Mouse (Mus musculus): Measurements from ENCODE around the gene Coa4.

Gene Coa4

GRCm38 (mm10) chr7:100536804-100537518, at the start of gene Coa4:
Gene Coa4 (plus strand): TSS chr7:100537071.
- DNase-seq (ENCODE audit: low spot score in 2 of 2), result peak; percentile 76 to 85

GRCm38 (mm10) chr7:100487301-100487700, 49.6 kb upstream of the Coa4 start:
- DNase-seq (ENCODE audit: low spot score in 2 of 2), result no peak

GRCm38 (mm10) chr7:100488474-100489048, 48.3 kb upstream of the Coa4 start:
- DNase-seq (ENCODE audit: low spot score in 2 of 2), result no peak

GRCm38 (mm10) chr7:100492391-100493116, 44.3 kb upstream of the Coa4 start:
- DNase-seq (ENCODE audit: low spot score in 2 of 2), result no peak

GRCm38 (mm10) chr7:100493117-100493483, 43.8 kb upstream of the Coa4 start, which contains the start of gene Ucp2:
Gene Ucp2 (plus strand): TSS chr7:100493337.
- peak; percentile 92 to 93 for DNase-seq (ENCODE audit: low spot score in 2 of 2)

GRCm38 (mm10) chr7:100493484-100494414, 43.1 kb upstream of the Coa4 start:
- no peak for DNase-seq (ENCODE audit: low spot score in 2 of 2)

- no peak for DNase-seq (ENCODE audit: low spot score in 2 of 2)
Measured at GRCm38 (mm10) chr7:100494415-100494831, 42.4 kb upstream of the Coa4 start.

- no peak for DNase-seq (ENCODE audit: low spot score in 2 of 2)
Measured at GRCm38 (mm10) chr7:100495042-100495441, 41.8 kb upstream of the Coa4 start.

GRCm38 (mm10) chr7:100495581-100496251, 41.2 kb upstream of the Coa4 start:
- DNase-seq (ENCODE audit: low spot score in 2 of 2), result peak in 1 of 2 experiments; percentile 79

- DNase-seq (ENCODE audit: low spot score in 2 of 2), result no peak
Measured at GRCm38 (mm10) chr7:100496371-100496770, 40.5 kb upstream of the Coa4 start.

- no peak for DNase-seq (ENCODE audit: low spot score in 2 of 2)
Measured at GRCm38 (mm10) chr7:100496791-100497190, 40.1 kb upstream of the Coa4 start.

- DNase-seq (ENCODE audit: low spot score in 2 of 2), result no peak
Measured at GRCm38 (mm10) chr7:100497402-100497801, 39.5 kb upstream of the Coa4 start.

- DNase-seq (ENCODE audit: low spot score in 2 of 2), result no peak
Measured at GRCm38 (mm10) chr7:100497982-100498381, 38.9 kb upstream of the Coa4 start.

- DNase-seq (ENCODE audit: low spot score in 2 of 2), result no peak
Measured at GRCm38 (mm10) chr7:100499465-100499864, 37.4 kb upstream of the Coa4 start.

- DNase-seq (ENCODE audit: low spot score in 2 of 2), result no peak
Measured at GRCm38 (mm10) chr7:100500276-100500977, 36.4 kb upstream of the Coa4 start.

- no peak for DNase-seq (ENCODE audit: low spot score in 2 of 2)
Measured at GRCm38 (mm10) chr7:100501027-100501843, 35.6 kb upstream of the Coa4 start.

GRCm38 (mm10) chr7:100501844-100502373, 35.0 kb upstream of the Coa4 start:
- no peak for DNase-seq (ENCODE audit: low spot score in 2 of 2)

- DNase-seq (ENCODE audit: low spot score in 2 of 2), result no peak
Measured at GRCm38 (mm10) chr7:100502374-100502922, 34.4 kb upstream of the Coa4 start.

- DNase-seq (ENCODE audit: low spot score in 2 of 2), result no peak
Measured at GRCm38 (mm10) chr7:100503076-100503475, 33.8 kb upstream of the Coa4 start.
